Mouse (Mus musculus) megakaryocyte, adult 5-6 weeks (primary cell): ENCODE results near the gene Rpl15. TPM values are rescaled to one million over a fixed set of nuclear protein-coding genes. Genes with fewer than 3 reads are reported as not detected.
"Not testable (repeated sequence)": the region's sequence is repeated elsewhere in the genome, so short reads cannot be mapped to it uniquely, and the experiment has no call there.

Source experiments
- ATAC-seq: 2 replicates; pipeline ENCODE4 v1.8.0; 2016; ENCODE audit warnings: mild to moderate bottlenecking, inconsistent platforms; ENCODE audit not compliant: poor library complexity, severe bottlenecking
- total RNA-seq, 2 experiments: library from RNA; stranded (forward) in 1 of 2; stranded (reverse) in 1 of 2; fragments of 153-499, 151-499 nt in 1 of 2; fragments of 221-1000, 200-1000 nt in 1 of 2; gene quantifications; 2 replicates each; pipeline versions ENCODE4 v1.2.3 to v1.2.4; 2015 to 2017

Rpl15 gene
- total RNA-seq (2015): 1,377 and 1,389 TPM in 2 replicates
- total RNA-seq (2017): 1,172 and 1,341 TPM in 2 replicates

DNA sequence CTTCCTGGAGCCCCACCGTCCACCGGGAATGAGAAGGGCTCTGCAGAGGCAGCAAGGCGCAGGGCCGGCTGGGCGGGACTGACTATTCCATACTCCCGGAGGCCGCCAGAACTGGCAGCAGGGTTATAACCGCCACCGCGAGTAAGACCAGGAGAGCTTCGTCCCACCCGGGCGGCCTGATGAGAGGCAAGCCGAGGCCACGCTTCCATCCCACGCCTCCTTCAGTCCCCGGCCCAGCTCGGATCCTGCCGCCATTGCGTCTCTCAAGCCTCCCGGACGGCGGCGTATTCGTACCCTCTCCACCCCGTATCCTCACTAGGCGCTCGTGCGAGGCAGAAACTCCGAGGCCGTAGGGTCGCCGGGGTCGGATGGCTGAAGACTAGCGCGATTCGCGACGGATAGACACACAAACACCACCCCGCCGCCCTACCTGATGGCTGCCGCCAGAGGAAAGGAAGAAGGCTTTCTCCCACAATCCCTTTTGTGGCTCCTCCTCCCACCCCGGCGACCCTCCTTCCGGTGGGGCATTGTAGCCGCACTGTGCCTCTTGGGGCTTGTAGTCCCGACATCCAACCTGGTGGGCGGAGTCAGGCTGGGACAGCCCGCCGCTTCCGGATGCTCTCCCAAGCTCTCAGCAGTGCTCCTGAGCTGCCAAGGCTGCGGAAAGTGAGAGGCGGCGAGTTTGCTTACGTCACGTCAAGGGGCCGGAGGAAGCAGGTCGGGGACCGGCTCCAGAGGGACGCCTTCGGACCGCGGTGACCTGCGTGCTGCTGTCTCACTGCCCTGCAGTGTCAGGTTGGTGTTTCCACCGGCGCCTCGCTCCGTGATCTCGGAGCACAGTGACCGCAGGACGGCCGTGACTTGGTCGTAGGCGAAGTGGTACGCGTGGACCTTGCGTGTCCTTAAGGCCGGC, at the start of gene Rpl15, which contains the start of gene Nkiras1:
Gene Rpl15, minus strand, starts transcription at position 863 of the 913 bp plus-strand sequence.
Gene Nkiras1, plus strand, starts transcription at position 608 of the 913 bp plus-strand sequence.
- ATAC-seq: peak; percentile 95

DNA sequence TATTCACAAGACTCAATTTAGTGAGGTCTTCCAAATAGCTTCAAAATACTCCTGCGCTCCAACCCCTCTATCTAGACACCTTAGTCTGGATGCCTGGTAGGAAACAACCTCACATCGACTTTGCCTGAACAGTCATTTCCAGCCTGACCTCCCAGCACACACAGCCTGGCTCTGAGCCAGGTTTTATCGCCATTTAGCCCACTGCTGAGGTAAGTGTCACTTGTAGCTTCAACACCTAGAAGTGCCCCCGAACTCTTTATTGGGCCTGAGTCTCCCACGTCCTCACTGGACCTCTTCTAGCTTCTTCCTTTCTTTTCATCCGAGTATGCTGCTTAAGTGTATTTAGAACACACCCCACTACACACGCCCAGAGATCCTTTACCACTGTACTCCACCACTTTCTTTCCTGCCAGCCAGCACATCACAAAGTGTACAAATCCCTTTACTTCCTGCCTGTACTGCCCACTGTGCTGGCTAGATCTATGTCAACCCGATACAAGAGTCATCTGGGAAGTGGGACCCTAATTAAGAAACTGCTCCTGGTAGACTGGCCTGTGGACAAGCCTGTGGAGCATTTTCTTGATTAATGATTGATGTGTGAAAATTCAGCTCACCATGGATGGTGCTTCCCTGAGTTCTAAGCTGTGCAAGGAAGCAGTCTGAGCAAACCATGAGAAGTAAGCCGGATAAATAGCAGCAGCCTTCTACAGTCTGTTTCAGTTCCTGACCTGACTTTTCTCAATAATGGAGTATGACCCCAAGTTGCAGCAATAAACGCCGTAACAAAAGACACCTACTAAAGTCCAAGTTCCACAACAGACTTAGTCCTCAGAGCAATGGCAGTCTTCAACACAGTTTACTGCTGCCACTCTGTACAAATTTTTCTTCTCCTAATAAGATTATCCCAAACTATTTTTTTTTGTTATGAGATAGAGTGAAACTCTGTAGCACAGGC, 46.5 kb upstream of the Rpl15 start:
- ATAC-seq: no peak

DNA sequence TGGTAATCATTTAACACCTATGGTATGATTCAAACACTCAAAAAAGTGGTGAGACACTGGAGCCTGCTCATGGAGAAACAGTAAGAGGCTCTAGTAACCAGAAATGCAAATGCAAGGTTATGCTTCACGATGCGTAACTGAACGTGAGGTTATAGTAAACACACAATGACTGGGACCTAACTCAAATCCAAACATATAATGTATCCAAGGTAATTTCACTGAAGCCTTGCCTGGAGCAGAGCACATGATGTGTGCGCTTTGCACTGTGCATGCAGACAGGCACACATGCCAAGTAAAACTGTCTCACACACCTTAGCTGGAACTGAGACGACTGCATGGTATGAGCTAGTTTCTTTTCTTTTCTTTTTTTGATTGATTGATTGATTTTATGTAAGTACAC, 33.0 kb upstream of the Rpl15 start:
- ATAC-seq: no peak

DNA sequence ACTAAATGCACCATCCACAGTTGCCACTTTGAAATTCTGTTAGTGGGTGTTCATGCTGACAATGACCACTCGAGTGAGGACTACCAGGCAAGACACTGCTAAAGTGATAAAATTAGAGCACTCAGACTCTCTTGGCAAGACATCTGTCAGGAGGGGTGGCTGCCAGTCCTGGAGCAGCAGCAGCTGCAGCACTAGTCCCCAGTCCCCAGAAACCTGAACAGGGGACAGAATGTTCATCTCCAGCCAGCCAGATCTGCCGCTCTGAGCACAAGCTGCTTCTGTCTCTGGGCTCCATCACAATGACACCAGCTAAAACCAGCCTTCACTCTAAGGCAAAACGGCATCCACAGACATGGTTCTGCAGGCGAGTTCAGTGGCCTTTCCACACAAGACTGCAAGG, 32.1 kb upstream of the Rpl15 start:
- ATAC-seq: no peak

DNA sequence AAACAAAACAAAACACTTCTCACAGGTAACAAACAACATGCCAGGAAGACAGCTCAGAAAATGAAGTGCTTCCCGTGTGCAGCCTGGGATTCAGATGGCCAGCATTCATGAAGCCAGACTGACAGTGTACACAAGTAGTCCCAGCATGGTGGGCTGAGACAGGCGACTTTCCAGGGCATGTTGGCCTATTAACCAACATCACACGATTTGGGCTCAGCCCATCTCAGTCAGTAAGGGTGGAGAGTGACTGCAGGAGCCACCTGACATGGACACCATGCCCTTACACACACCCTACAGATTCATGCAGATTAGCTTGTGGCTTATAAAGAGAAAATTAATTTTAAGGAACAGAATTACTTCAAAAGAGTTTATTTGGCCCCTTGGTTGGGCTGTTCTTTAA, 31.6 kb upstream of the Rpl15 start:
- ATAC-seq: no peak

DNA sequence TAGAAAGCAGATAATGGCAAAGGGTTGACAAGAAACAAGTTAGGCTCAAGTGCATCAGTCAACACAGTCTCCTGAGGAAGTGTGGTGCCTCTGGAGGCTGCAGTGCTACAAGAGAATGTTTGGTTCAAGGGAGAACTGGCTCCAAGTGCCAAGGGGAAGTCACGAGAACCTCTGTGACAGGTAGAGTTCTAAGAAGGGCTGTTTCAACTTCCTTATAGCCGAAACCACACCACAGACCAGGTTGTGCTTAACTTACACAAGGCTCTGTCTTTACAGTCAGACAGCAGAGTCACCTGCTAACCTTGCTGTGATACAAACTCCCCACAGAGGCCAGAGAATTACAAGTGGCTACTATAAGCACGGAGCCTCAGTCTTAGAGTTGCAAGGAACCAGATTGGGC, 30.4 kb upstream of the Rpl15 start:
- ATAC-seq: peak; percentile 87

DNA sequence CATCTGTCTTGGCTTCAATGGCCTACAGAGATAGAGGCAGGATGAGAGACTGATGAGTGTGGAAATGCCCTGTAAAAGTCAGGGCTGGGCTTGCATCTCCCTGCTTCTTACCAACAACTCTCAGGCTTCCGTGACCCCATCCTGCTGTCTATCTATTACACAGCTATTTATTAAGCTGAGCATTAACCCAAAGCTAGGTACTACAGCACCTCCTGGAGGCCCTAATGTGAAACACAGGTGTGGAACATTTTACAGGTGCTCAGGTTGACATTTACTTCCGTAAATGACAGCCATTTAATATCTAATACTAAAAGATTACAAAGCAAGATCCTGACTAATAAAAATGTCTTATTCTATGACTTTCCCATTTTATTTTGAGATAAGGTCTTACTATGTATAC, 29.5 kb upstream of the Rpl15 start:
- ATAC-seq: no peak

DNA sequence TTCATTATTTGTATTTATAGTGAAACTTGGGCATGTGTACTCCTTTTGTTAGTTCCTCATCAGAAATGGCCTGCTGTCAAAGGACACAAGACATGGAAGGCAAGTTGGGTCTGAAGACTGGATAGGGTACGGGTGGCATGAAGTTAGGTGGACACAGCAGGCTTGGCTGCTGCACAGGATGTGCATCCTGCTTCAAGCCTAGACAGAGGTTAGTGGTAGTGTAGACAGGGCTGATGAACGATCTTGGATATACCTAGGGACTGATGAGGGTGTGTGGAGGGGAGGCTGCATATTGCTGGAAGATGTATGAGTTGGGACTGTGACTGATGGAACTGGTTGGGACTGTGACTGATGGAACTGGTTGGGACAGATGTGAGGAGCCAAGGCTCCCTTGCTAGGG, 27.7 kb upstream of the Rpl15 start:
- ATAC-seq: no peak

DNA sequence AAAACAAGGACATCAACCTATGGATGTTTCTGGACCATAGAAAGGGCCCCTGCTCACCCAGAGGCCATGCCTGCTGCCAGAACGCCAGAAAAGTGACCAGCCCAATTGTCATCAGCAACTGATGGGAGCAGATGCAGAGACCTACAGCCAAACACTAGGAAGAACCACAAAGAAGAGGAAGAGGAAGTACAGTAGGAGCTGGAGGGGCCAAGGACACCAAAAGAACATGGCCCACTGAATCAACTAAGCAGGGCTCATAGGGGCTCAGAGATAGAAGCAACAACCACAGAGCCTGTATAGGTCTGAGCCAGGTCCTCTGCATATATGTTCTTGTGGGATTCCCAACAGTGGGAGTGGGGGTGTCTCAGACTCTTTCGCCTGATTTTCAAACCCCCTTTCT, 26.2 kb upstream of the Rpl15 start:
- peak; percentile 56 for ATAC-seq

DNA sequence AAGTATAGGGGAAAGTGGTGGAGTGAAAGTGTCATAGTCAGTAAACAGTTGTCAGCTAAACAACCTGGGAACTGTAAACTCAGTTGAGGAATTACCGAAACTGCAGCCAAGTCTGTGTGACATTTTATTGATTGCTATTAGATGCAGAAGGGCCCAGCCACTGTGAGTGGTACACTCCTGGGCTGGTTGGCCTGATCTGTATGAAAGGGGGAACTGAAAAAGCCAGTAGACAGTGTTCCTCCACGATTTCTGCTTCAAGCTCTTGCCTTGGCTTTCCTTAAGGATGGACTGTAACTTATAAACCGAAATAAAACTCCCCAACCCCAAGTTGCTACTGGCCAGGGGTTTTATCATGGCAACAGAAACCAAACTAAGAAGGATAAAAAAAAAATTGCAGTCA, 21.4 kb upstream of the Rpl15 start:
- no peak for ATAC-seq

DNA sequence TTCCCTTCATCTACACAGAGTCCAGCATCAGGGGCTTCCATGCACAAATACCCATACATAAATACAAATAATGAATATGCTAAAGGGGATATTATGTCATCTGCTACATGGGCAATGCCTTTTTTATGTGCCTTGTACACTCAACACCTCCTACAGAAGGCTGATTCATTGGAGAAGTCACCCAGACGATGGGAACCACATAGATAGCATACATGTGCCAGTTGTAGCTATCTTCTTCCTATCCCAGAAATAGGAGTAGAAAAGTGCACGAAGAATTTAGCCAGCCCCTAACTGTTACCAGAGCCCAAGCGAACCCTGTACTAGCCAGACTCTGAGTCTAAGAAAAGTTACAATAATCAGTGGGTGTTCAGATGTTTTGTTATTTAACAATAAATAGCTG, 20.9 kb upstream of the Rpl15 start:
- no peak for ATAC-seq

DNA sequence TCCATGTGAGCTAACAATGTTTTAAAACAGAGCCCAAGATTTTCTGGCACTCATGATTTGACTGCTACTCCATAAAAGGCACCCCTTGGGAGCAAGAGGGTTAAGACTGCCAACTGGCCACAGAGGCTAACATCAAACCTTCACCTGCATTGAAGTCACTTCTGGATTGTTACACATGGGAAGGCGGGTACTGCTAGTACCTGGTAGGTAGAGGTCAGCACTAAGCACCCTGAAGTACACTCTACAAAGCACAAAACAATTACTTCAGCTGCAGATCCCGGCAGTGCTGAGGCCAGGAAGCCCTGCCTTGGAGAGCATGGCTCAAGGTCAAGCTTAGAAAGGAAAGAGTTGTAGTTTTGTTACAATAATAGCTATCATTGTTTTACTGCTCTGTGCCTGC, 16.2 kb upstream of the Rpl15 start:
- no peak for ATAC-seq

DNA sequence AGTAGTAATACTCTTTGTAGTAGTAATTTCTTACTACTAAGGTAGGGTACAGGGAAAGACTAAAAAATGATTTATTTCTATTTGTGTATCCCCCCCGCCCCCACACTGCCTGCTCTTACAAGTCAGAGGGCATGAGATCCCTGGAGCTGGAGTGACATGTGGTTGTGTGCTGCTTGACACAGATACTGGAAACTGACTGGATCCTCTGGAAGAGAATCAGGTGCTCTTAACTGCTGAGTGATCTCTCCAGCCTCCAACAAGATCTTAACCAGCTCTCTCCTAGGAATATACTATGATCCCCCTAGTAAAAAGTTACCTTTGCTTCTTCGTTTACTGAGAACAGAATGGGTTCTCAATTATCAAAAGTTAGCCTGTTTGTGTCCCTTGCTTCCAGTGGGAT, 15.2 kb upstream of the Rpl15 start:
- ATAC-seq: no peak

DNA sequence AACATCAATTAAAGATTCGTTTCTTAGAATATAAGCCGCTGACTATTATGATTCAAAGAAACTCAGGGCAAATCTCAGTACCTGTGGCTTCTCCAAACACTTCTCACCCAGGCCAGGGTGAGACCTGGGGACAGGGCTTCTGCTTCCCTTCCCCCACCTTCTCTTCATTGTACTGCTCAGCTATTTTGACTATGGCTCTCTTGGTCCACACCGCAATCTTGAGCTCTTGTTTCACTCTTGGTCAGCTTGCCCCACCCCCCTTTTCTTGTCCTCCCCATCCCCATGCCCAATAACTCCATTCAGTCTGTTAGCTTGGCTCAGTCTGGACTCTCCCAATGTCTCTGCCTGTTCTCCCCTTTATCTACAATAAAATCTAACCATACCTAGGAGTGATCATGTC, 14.3 kb upstream of the Rpl15 start:
- ATAC-seq: no peak

DNA sequence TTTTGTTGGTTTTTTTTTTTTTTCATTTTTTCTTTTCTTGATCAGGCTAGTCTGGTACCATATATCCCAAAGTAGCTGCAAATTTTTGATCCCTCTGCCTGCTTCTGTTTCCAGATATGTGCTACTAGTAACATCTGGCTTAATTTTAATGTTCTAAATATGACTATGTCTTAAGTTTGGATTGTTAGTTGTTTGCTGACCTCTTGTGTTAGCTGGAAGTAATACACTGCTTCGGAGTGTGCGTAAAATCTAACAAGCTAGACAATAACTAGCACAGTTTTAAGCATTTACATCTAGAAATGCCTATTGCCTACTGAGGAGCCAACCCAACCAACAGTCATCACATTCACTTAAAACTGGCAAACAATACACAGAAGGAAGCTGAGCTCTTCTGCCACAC, 13.4 kb upstream of the Rpl15 start:
- 0 out of 2 replicates have a peak, but pooled peaks have one; percentile 33 for ATAC-seq

DNA sequence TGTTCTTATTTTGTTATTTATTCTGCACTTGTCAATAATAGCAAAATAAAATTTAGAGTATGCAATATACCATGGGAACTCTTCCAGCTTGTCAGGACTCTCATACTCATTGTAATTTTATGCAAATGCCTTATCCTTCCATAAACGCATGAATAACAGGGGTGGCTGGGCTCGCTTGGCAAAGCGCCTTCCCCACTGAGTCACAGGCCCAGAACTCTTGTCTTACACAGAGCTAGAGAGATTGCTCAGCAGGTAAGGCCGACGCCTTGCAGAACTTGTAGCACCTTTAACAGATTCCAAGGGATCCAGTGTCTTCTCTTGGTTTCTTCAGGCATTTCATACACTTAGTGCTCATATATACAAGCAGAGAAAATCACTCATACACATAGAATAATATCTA, 9.2 kb upstream of the Rpl15 start:
- no peak for ATAC-seq

DNA sequence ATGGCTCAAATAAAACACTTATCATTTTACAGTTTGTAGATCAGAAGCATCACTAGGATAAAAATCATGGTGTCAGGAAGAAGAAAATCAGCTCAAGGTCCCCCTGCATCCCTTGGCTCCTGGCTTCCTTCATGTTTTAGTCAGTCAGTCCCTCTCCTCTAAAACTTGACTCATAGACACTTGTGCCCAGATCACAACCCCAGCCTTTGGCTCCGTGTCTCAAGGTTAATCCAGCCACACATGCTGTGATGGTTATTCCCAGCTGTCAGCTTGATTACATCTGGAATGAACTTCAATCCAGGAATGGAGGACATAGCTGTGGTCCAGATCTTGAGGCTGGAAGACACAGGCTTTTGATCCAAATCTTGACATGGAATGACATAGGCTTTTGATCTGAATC, 3.3 kb upstream of the Rpl15 start:
- no peak for ATAC-seq

DNA sequence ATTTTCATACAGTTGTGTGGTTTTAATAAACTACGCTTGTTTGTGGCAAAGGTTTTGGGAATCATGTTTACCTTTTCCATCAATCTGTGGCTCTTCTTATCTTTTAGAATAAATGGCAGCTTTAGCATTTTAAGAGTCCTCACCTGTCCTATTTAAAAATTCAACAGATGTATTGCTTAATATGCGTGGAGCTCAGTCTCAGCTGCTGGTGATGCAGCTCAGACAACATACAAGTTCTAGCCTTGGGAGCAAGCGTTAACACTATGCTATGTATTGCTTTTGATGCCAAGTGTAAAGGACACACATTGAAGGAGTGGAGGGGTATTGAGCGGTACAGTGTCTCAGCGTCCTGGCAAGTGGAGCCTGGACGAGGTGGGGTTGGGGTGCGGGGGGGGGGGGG, 475 bp upstream of the Rpl15 start:
- ATAC-seq: no peak

DNA sequence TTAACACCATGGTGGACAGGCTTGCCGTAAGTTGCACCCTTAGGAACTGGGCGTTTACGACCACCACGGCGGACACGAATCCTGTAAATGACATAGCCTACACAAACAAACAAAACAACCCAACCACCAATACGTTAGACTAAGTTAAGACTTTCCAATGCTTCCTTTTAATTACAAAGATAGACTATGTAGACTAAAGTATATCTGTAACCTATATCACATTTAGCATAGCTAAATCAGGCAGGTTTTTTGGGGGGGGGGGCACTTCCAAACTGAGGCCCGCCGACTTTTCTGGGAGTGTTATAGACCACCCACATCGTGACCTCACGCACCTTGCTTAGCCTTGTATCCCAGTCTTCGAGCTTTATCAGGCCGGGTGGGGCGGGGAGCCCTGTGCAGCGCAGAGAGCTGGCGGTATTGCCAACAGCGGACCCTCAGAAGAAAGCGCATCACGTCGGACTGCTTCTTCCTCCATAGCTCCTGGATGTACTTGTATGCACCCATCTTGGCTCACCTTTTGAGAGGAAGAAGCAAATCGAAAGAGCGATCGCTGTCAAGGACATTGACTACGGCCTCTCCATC, 1.2 kb downstream of the Rpl15 start:
- not testable (repeated sequence) for ATAC-seq

DNA sequence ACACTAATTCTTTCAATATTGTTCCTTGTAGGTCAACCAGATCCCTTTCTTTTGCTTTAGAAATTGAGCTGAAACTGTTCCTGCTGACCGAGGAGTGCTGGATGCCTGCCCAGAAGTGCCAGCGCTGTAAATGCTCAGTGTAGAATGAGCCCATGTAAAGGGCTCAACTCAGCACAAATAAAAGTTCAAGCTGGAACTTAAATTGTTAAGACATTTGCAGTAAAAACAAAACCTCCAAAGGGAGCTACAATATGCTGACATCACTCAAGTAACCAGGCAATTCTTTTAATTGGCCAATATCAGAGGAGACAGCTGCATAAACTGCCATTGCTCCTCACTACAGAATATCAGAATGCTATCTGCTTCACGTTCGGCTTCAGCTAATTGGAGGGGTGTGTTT, 7.8 kb downstream of the Rpl15 start:
- no peak for ATAC-seq

DNA sequence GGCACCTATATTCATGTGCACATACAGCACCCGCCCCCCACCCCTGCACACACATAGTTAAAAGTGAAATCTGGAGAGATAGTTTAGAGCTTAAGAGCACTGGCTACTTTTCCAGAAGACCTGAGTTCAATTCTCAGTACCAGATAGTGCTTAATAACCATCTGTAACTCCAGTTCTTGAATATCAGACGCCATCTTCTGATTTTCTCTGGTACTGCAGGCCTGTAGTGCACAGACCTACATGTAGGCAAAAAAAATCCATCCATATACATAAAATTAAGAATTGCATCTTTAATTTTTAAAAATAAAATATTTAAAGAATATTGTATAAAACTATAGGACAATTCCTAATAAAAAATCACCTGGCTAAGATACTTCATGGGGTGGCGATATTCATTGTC, 10.0 kb downstream of the Rpl15 start:
- no peak for ATAC-seq
